Mouse (Mus musculus) heart, embryonic 11.5 days (tissue): ENCODE results near the gene Olfr984. TPM values are rescaled to one million over a fixed set of nuclear protein-coding genes. Genes with fewer than 3 reads are reported as not detected.

Experiments
- ATAC-seq: fragments of 200-750 bp; cut with Nextera tagmentation; replicated peaks from 2 replicates; pipeline ENCODE4 v1.8.0; 2017; ENCODE audit warnings: moderate library complexity; ENCODE audit not compliant: insufficient number of reproducible peaks, low FRiP score, low TSS enrichment
- H3K27ac ChIP-seq: fragments of 300-500 bp; sonication (generic); 2 replicates; pipeline ENCODE4 v1.5.1; 2014; ENCODE audit warnings: mild to moderate bottlenecking, low read depth, low read length
- H3K27me3 ChIP-seq: fragments of 300-500 bp; sonication (generic); 2 replicates; pipeline ENCODE4 v1.6.1; 2014; ENCODE audit warnings: mild to moderate bottlenecking, low read length, mixed read lengths; ENCODE audit not compliant: control insufficient read depth, insufficient read depth
- H3K36me3 ChIP-seq: fragments of 300-500 bp; sonication (generic); 2 replicates; pipeline ENCODE4 v1.6.1; 2014; ENCODE audit warnings: mild to moderate bottlenecking, low read length, moderate library complexity, mixed read lengths; ENCODE audit not compliant: control insufficient read depth, insufficient read depth
- H3K4me1 ChIP-seq: fragments of 300-500 bp; sonication (generic); 2 replicates; pipeline ENCODE4 v1.6.1; 2014; ENCODE audit warnings: low read length; ENCODE audit not compliant: control insufficient read depth, insufficient read depth
- H3K4me2 ChIP-seq: fragments of 300-500 bp; sonication (generic); 2 replicates; pipeline ENCODE4 v1.6.1; 2014; ENCODE audit warnings: mild to moderate bottlenecking, moderate library complexity
- H3K4me3 ChIP-seq: fragments of 300-500 bp; sonication (generic); 2 replicates; pipeline ENCODE4 v1.5.1; 2014; ENCODE audit warnings: low read depth, low read length
- H3K9ac ChIP-seq: fragments of 300-500 bp; sonication (generic); 2 replicates; pipeline ENCODE4 v1.6.1; 2014; ENCODE audit warnings: mild to moderate bottlenecking, low read depth, low read length, moderate library complexity
- H3K9me3 ChIP-seq: fragments of 300-500 bp; sonication (generic); replicated peaks from 2 replicates; pipeline ENCODE4 v1.6.1; 2016; ENCODE audit warnings: low read length; ENCODE audit not compliant: control insufficient read depth
- WGBS: fragments of 180-500 bp; shearing (Covaris S2); extraction: QIAGEN DNeasy Blood & Tissue Kit; methylation state at CpG from one replicate; pipeline ENCODE4 v1.1.7; 2014; ENCODE audit not compliant: insufficient replicate concordance; 5-methylcytosine and 5-hydroxymethylcytosine counted together
- polyA plus RNA-seq: library from polyadenylated mRNA; unstranded; fragments of >200 nt; fragmentation: Nextera tagmentation; extraction: Ambion mirVana; gene quantifications from 2 replicates; pipeline ENCODE4 v1.2.1, GENCODE M21; 2014

The Olfr984 gene
- not detected in 2 replicates for polyA plus RNA-seq

DNA sequence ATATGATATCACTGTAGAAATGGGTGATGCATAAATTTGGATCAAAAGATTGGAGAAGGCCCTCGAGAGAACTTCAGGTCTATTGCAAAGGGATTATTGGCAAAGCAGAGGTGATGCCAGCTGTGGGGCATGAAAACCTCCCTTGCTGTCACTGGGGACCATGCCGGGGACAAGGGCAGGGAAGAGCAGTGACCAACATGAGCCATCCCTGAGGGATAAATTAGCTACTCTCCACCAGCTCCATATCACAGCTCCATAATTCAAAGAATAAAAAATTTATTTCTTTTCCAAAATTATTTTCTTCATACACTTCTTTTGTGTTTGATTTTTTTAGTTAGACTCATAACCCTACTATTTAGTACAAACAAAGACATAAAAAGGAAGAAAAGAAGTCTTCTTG, at the start of gene Olfr984:
Olfr984 (minus strand) TSS at position 101 of the 400 bp plus-strand sequence.
- Histone ChIP-seq H3K4me1 (no peaks in the 10 kb centered on the region), H3K36me3 (no peaks in the 10 kb centered on the region)
- ATAC-seq: no peak

GRCm38 (mm10) chr9:40155118-40155644, 41.2 kb upstream of the Olfr984 start:
- Histone ChIP-seq H3K27me3 (no peaks in the 10 kb centered on the region; the same call in 1 of the 2 replicates), H3K9me3 (no peaks in the 10 kb centered on the region), H3K4me3 (no peak overlapping the region), H3K36me3 (no peaks in the 10 kb centered on the region), H3K4me1 (no peaks in the 10 kb centered on the region), H3K9ac (no peak overlapping the region), H3K27ac (no peak overlapping the region), H3K4me2 (no peak overlapping the region)
- WGBS: 68% methylated on average over 4 of the region's 4 CpGs
- no peak for ATAC-seq

More for the DNA sequence above, at the start of gene Olfr984:
- 73% methylated on average over 2 of the region's 2 CpGs for WGBS
- no peaks in the 10 kb centered on the region for H3K27me3 ChIP-seq
- no peak within 1 kb of the TSS for H3K4me2 ChIP-seq
- no peaks in the 10 kb centered on the region for H3K9me3 ChIP-seq
- no peak within 1 kb of the TSS for H3K27ac ChIP-seq
- no peak within 1 kb of the TSS for H3K4me3 ChIP-seq
- H3K9ac ChIP-seq: no peak within 1 kb of the TSS

DNA sequence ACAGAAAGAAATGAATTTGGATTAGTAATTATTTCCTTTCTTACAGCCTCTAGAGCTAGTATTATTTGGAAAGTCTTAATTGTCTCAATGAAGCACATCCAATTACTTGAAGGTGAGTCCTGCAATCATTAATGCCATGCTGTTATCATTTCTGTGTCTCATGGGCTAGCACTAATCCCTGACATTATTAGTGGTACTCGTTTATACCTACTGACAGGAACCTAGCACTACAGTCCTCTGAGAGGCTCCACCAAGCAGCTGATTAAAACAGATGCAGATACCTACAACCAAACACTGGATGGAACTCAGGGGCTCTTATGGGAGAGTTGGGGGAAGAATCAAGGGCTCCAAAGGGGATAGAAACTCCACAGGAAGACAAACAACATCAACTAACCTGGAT, 27.5 kb upstream of the Olfr984 start:
- H3K27me3 ChIP-seq: no peaks in the 10 kb centered on the region
- no peak for ATAC-seq
- no peak overlapping the region for H3K27ac ChIP-seq
- H3K9me3 ChIP-seq: no peaks in the 10 kb centered on the region
- no peak overlapping the region for H3K9ac ChIP-seq
- H3K4me1 ChIP-seq: no peaks in the 10 kb centered on the region
- no peak overlapping the region for H3K4me3 ChIP-seq
- no peak overlapping the region for H3K4me2 ChIP-seq
- 47% methylated on average over 1 of the region's 1 CpGs for WGBS
- H3K36me3 ChIP-seq: no peaks in the 10 kb centered on the region

- Histone ChIP-seq H3K4me3 (no peak overlapping the region), H3K4me2 (no peak overlapping the region), H3K9ac (no peak overlapping the region), H3K36me3 (no peaks in the 10 kb centered on the region), H3K9me3 (no peaks in the 10 kb centered on the region), H3K27ac (no peak overlapping the region), H3K4me1 (no peaks in the 10 kb centered on the region), H3K27me3 (no peaks in the 10 kb centered on the region)
- ATAC-seq: no peak
- 56% methylated on average over 4 of the region's 4 CpGs for WGBS
These were observed 25.5 kb upstream of the Olfr984 start for GRCm38 (mm10) chr9:40139484-40139883.

DNA sequence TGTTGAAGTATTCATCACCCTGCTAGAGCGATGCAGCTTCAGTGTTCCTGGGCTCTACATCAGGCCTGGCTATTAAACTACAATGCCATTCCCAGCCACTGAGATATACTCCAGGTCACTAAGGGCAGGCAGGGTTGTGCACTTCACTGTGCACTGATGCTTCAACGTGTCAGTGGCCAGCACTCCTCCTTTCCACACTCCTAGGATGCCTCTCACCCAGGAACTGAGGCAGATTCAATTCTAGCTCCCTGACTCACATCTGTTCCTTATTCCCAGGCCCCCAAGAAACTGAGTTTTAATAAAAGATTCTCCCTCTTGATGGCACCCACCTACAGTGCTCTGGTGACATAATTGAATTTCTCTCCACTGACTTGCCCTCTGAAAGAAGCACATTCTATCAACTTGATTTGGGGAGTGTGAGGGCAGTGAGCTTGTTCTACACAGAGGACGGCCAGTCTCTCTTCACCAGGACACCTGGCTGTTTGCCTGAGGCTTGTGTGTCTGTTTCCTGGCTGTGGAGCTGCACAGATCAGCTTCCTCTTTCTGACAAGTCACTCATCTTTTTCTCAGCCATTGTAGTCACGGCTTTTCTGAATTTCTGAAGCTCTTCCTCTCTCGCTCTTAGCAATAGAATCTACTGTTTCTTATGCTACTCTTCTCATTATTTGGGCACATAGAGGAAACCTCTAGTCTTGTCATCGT, 23.1 kb upstream of the Olfr984 start:
- H3K36me3 ChIP-seq: no peaks in the 10 kb centered on the region
- no peaks in the 10 kb centered on the region for H3K27me3 ChIP-seq
- no peak overlapping the region for H3K4me3 ChIP-seq
- H3K4me1 ChIP-seq: no peaks in the 10 kb centered on the region
- no peak overlapping the region for H3K9ac ChIP-seq
- no peak overlapping the region for H3K4me2 ChIP-seq
- H3K27ac ChIP-seq: no peak overlapping the region
- H3K9me3 ChIP-seq: no peaks in the 10 kb centered on the region
- 76% methylated on average over 6 of the region's 6 CpGs for WGBS
- no peak for ATAC-seq

- Histone ChIP-seq H3K4me1 (no peaks in the 10 kb centered on the region), H3K4me2 (no peak overlapping the region), H3K4me3 (no peak overlapping the region), H3K9ac (no peak overlapping the region), H3K9me3 (no peaks in the 10 kb centered on the region), H3K27me3 (no peaks in the 10 kb centered on the region), H3K27ac (no peak overlapping the region), H3K36me3 (no peaks in the 10 kb centered on the region)
- no peak for ATAC-seq
- WGBS: 95% methylated on average over 1 of the region's 1 CpGs
These were observed 16.6 kb upstream of the Olfr984 start for GRCm38 (mm10) chr9:40130556-40130955.

DNA sequence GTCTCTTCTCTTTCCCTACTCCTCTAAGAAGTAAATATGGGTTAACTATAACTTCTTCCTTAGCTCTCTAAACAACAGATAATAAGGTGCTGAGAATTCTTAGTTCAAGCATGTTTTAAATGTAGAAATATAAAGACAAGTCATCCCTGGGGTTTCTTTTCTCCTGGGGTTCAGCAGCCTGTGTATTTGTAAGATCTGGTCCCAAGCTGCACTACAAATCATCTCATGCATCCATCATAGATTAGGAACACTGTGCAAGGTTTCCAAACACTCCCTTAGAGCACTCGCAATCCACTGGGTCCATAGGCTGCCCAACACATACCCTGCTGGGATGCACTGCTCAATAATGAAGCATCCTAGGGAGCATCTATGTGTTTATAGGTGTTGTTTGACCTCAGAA, 16.1 kb upstream of the Olfr984 start, which contains the start of gene Olfr985:
Olfr985 (minus strand) TSS at position 101 of the 400 bp plus-strand sequence.
- 72% methylated on average over 1 of the region's 1 CpGs for WGBS
- Histone ChIP-seq H3K4me1 (no peaks in the 10 kb centered on the region), H3K9ac (no peak within 1 kb of the TSS), H3K4me3 (no peak within 1 kb of the TSS), H3K27ac (no peak within 1 kb of the TSS), H3K36me3 (no peaks in the 10 kb centered on the region), H3K9me3 (no peaks in the 10 kb centered on the region), H3K27me3 (no peaks in the 10 kb centered on the region), H3K4me2 (no peak within 1 kb of the TSS)
- no peak for ATAC-seq

GRCm38 (mm10) chr9:40117287-40117659, 3.3 kb upstream of the Olfr984 start:
- Histone ChIP-seq H3K9ac (no peak overlapping the region), H3K9me3 (no peaks in the 10 kb centered on the region), H3K27me3 (no peaks in the 10 kb centered on the region), H3K4me2 (no peak overlapping the region), H3K4me1 (no peaks in the 10 kb centered on the region), H3K27ac (no peak overlapping the region), H3K36me3 (no peaks in the 10 kb centered on the region), H3K4me3 (no peak overlapping the region)
- no peak for ATAC-seq
- 78% methylated on average over 5 of the region's 5 CpGs for WGBS
